Mouse (Mus musculus) myocyte (in vitro differentiated cells): ENCODE results near the gene Igll1. TPM values are rescaled to one million over a fixed set of nuclear protein-coding genes. Genes with fewer than 3 reads are reported as not detected.

Experiments
- H3K27me3 ChIP-seq: one replicate; pipeline ENCODE4 v1.6.1; 2011; ENCODE audit not compliant: control insufficient read depth, insufficient read depth, insufficient read length
- H3K36me3 ChIP-seq: one replicate; pipeline ENCODE4 v1.6.1; 2011; ENCODE audit not compliant: control insufficient read depth, insufficient read depth
- H3K4me2 ChIP-seq: one replicate; pipeline ENCODE4 v1.6.1; 2011; ENCODE audit warnings: low read depth, control low read depth
- H3K4me3 ChIP-seq: one replicate; pipeline ENCODE4 v1.5.1; 2011; ENCODE audit warnings: mild to moderate bottlenecking, control low read depth, moderate library complexity
- H3K79me2 ChIP-seq: one replicate; pipeline ENCODE4 v1.6.1; 2011; ENCODE audit not compliant: control insufficient read depth, insufficient read depth
- H3ac ChIP-seq: one replicate; pipeline ENCODE4 v1.6.1; 2011; ENCODE audit not compliant: control insufficient read depth, insufficient read length
- CEBPB ChIP-seq: IDR thresholded peaks from 2 replicates; pipeline ENCODE4 v1.6.1; 2011; ENCODE audit warnings: mild to moderate bottlenecking, moderate library complexity; ENCODE audit not compliant: poor library complexity, insufficient read depth, severe bottlenecking
- E2F4 ChIP-seq: IDR thresholded peaks from one replicate; pipeline ENCODE4 v1.6.1; 2011; ENCODE audit warnings: mild to moderate bottlenecking, control low read depth, moderate library complexity; ENCODE audit not compliant: insufficient read depth
- MAX ChIP-seq: IDR thresholded peaks from one replicate; pipeline ENCODE4 v1.6.1; 2011; ENCODE audit warnings: low read depth, mild to moderate bottlenecking, control low read depth
- MYOD1 ChIP-seq, 3 experiments: IDR thresholded peaks; one replicate each; pipeline ENCODE4 v1.6.1; 2011; ENCODE audit warnings: control low read depth in 2 of 3, low read depth in 2 of 3, mild to moderate bottlenecking in 2 of 3, moderate library complexity in 1 of 3; ENCODE audit not compliant: insufficient read length in 2 of 3, control insufficient read depth in 1 of 3
- MYOG ChIP-seq, 3 experiments: IDR thresholded peaks; one replicate each; pipeline ENCODE4 v1.6.1; 2011; ENCODE audit warnings: control low read depth in 2 of 3, low read depth in 2 of 3, mild to moderate bottlenecking in 2 of 3; ENCODE audit not compliant: insufficient read length in 2 of 3, control insufficient read depth in 1 of 3, insufficient read depth in 1 of 3
- POLR2A ChIP-seq: IDR thresholded peaks from one replicate; pipeline ENCODE4 v1.6.1; 2011; ENCODE audit warnings: low read depth, mild to moderate bottlenecking, control low read depth, moderate library complexity; ENCODE audit not compliant: insufficient read length
- POLR2AphosphoS2 ChIP-seq: IDR thresholded peaks from one replicate; pipeline ENCODE4 v1.6.1; 2011; ENCODE audit warnings: low read depth, control low read depth; ENCODE audit not compliant: insufficient read length
- REST ChIP-seq: IDR thresholded peaks from one replicate; pipeline ENCODE4 v1.6.1; 2011; ENCODE audit warnings: mild to moderate bottlenecking, control low read depth, moderate library complexity; ENCODE audit not compliant: insufficient read depth, insufficient read length
- SRF ChIP-seq: IDR thresholded peaks from one replicate; pipeline ENCODE4 v1.6.1; 2011; ENCODE audit warnings: low read depth; ENCODE audit not compliant: control insufficient read depth, insufficient read length
- TCF12 ChIP-seq: IDR thresholded peaks from one replicate; pipeline ENCODE4 v1.6.1; 2011; ENCODE audit warnings: mild to moderate bottlenecking, control low read depth; ENCODE audit not compliant: poor library complexity, insufficient read depth, severe bottlenecking
- TCF3 ChIP-seq: IDR thresholded peaks from one replicate; pipeline ENCODE4 v1.6.1; 2011; ENCODE audit warnings: low read depth, control low read depth; ENCODE audit not compliant: insufficient read length
- USF1 ChIP-seq: IDR thresholded peaks from one replicate; pipeline ENCODE4 v1.6.1; 2011; ENCODE audit warnings: low read depth, mild to moderate bottlenecking, control low read depth, moderate library complexity
- polyA plus RNA-seq: library from polyadenylated mRNA; unstranded; fragments of >200 nt; fragmentation: generic; extraction: Trizol; gene quantifications from one replicate; pipeline ENCODE4 v1.2.1, GENCODE M21; 2012; ENCODE audit warnings: missing spikeins

Igll1 gene
- polyA plus RNA-seq, 1 experiment, result not detected

DNA sequence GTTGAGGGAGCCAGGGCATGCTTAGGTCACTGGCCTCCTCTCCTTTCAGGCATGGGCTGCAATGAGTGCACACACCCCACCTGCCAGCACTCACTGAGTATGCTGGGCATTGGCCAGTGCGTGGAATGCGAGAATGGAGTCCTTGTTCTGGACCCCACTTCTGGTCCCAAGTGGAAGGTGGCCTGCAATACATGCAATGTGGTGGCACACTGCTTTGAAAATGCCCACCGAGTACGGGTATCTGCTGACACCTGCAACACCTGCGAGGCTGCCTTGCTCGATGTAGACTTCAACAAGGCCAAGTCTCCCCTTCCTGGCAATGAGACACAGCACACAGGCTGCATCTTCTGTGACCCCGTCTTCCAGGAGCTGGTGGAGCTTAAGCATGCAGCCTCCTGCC lies 28.6 kb upstream of the Igll1 start:
- TF ChIP-seq POLR2AphosphoS2 (peak; percentile 35), MYOG (IDR thresholded peaks at IDR 0.05; ENCODE audit: control insufficient read depth in 1 of 3, insufficient read depth in 1 of 3, insufficient read length in 2 of 3, low read depth in 2 of 3) (no peak)
- Histone ChIP-seq H3K79me2 (no peaks in the 10 kb centered on the region), H3K4me3 (no peak overlapping the region), H3K4me2 (no peak overlapping the region), H3ac (no peak overlapping the region), H3K36me3 (peaks cover 23% of the 10 kb centered on the region), H3K27me3 (no peaks in the 10 kb centered on the region)

DNA sequence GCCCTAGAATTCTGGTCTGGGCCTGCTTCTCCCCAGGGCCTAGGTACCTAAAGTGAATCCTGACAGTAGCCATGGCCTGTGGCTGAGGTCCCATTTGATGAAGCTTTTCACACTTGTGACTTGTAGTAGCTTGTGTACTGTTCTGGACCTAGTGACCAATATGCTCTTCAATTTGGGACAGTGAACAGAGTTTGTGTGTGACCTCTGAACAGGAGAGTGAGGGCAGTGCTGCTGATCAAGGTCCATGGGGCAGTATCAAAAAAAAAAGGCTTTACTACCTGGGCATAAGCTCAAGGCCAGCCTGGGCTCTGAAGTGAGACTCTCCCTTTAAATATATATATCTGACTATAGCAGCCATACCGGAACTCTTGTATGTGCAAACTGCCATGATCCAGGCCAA lies 24.6 kb upstream of the Igll1 start:
- Histone ChIP-seq H3K36me3 (peaks cover 54% of the 10 kb centered on the region), H3K79me2 (no peaks in the 10 kb centered on the region)
- no peak for TF ChIP-seq POLR2A
- no peak for TF ChIP-seq MYOG (IDR thresholded peaks at IDR 0.05; ENCODE audit: control insufficient read depth in 1 of 3, insufficient read depth in 1 of 3, insufficient read length in 2 of 3, low read depth in 2 of 3)
- TF ChIP-seq TCF3, result no peak
- TF ChIP-seq E2F4, result no peak
- no peak for TF ChIP-seq SRF
- no peak for TF ChIP-seq MYOD1 (IDR thresholded peaks at IDR 0.05; ENCODE audit: control insufficient read depth in 1 of 3, insufficient read length in 2 of 3, low read depth in 2 of 3)
- TF ChIP-seq POLR2AphosphoS2, result no peak
- no peak for TF ChIP-seq TCF12

DNA sequence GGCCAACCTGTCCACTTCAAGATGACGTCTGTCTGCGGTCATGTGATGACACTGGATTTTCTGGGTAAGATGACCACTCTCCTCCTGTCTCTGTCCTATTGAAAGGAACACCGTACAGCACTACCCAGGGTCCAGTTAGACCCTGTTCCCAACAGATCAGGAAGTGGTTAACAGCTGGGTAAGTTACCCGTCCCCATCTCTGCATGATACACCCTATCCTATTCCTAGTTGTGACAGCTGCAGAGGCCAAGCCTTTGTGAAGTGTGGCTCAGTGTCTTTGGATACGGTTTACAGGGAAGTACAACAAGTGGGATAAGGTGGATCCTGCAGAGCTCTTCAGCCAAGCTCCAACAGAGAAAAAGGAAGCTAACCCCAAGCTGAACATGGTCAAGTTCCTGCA lies 15.2 kb upstream of the Igll1 start:
- H3K4me3 ChIP-seq, result no peak overlapping the region
- H3K36me3 ChIP-seq, result peaks cover 53% of the 10 kb centered on the region
- H3ac ChIP-seq, result no peak overlapping the region
- H3K27me3 ChIP-seq, result no peaks in the 10 kb centered on the region
- peak in 1 of 3 experiments; percentile 12 for TF ChIP-seq MYOD1 (IDR thresholded peaks at IDR 0.05; ENCODE audit: control insufficient read depth in 1 of 3, insufficient read length in 2 of 3, low read depth in 2 of 3)
- no peak for TF ChIP-seq REST
- no peak overlapping the region for H3K4me2 ChIP-seq
- H3K79me2 ChIP-seq, result peaks cover 8% of the 10 kb centered on the region

More for the DNA sequence above, 24.6 kb upstream of the Igll1 start:
- H3K4me2 ChIP-seq, result no peak overlapping the region
- no peak overlapping the region for H3K4me3 ChIP-seq
- no peaks in the 10 kb centered on the region for H3K27me3 ChIP-seq
- H3ac ChIP-seq, result no peak overlapping the region

DNA sequence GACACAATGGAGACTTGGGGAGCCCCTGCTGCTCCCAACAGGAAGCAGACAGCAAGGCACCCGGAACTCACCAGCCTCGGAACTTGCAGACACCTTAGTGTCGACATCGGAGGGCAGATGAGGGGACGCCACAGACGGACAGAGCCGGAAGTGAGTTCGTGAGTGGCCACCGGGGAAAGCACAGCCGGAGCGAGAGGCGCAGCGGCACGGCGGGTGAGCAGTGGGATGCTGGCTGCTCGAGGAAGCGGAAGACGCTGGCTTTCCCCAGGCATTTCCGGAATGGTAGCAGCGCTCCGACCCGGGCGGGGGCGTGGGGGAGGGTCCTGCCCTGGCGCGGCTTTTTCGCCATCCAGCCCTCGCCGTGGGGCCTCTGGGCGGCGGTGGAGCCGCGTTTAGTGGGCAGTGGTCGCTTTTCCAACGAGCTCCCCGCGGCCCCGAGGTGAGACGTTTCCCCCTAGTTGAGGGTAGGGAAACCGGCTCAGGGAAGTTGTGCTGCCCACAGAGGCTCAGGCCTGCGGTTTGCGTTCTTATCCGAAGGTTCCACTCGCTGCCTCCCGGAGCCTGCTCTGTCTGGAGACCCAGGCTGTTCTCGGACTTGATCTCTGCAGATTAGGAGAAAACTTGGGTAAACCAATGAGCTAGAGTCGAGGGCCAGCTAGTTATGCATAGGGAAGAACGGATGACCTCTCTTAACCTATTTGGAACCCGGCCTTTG lies 7.0 kb upstream of the Igll1 start, which contains the start of the genes Top3b and Vpreb1:
Gene Top3b, plus strand, starts transcription at position 120 of the 715 bp plus-strand sequence.
Gene Vpreb1, minus strand, starts transcription at position 227 of the 715 bp plus-strand sequence.
- Histone ChIP-seq H3K79me2 (peaks cover 38% of the 10 kb centered on the region), H3ac (peak within 1 kb of the TSS; percentile 47), H3K4me3 (peak within 1 kb of the TSS; percentile 67), H3K4me2 (peak within 1 kb of the TSS; percentile 86), H3K36me3 (peaks cover 7% of the 10 kb centered on the region), H3K27me3 (no peaks in the 10 kb centered on the region)
- TF ChIP-seq POLR2A (peak; percentile 96), USF1 (no peak), REST (peak; percentile 43), CEBPB (no peak), MYOD1 (IDR thresholded peaks at IDR 0.05; ENCODE audit: control insufficient read depth in 1 of 3, insufficient read length in 2 of 3, low read depth in 2 of 3) (peak in 2 of 3 experiments; percentile 32 to 47), TCF3 (no peak), E2F4 (no peak), MYOG (IDR thresholded peaks at IDR 0.05; ENCODE audit: control insufficient read depth in 1 of 3, insufficient read depth in 1 of 3, insufficient read length in 2 of 3, low read depth in 2 of 3) (peak in 1 of 3 experiments; percentile 72), MAX (no peak), SRF (peak; percentile 27), POLR2AphosphoS2 (peak; percentile 93), TCF12 (no peak)

DNA sequence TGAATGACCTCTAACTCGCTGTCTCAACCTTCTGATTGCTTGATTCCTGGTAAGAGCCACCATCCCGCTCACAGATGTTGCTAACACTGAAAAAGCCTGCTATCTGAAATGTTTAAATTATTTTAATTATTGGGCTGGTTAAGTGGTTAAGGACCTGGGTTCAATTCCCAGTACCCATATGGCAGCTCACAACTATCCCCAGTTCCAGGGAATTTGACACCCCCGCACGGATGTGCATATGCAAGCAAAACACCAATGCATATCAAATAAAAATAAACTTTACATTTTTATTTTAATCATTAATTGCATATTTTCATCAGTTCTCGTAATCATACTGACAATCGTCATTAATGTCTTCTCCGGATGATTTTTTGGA lies 6.4 kb upstream of the Igll1 start:
- no peak for TF ChIP-seq MYOD1 (IDR thresholded peaks at IDR 0.05; ENCODE audit: control insufficient read depth in 1 of 3, insufficient read length in 2 of 3, low read depth in 2 of 3)
- no peak for TF ChIP-seq CEBPB
- no peak for TF ChIP-seq SRF
- TF ChIP-seq REST, result no peak
- no peak for TF ChIP-seq MYOG (IDR thresholded peaks at IDR 0.05; ENCODE audit: control insufficient read depth in 1 of 3, insufficient read depth in 1 of 3, insufficient read length in 2 of 3, low read depth in 2 of 3)
- TF ChIP-seq E2F4, result no peak
- no peak for TF ChIP-seq POLR2A
- no peak for TF ChIP-seq TCF3
- TF ChIP-seq USF1, result no peak
- TF ChIP-seq POLR2AphosphoS2, result no peak
- Histone ChIP-seq H3K27me3 (no peaks in the 10 kb centered on the region), H3K4me3 (peak overlapping the region; percentile 67), H3K4me2 (peak overlapping the region; percentile 86), H3ac (peak overlapping the region; percentile 47), H3K79me2 (peaks cover 38% of the 10 kb centered on the region), H3K36me3 (peaks cover 3% of the 10 kb centered on the region)
